Mouse (Mus musculus) heart, postnatal 0 days (tissue): ENCODE measurements around the gene Plxnb2.

ENCODE experiments used
- CTCF ChIP-seq: IDR thresholded peaks from 2 replicates; pipeline ENCODE4 v1.5.1; 2016; ENCODE audit warnings: antibody characterized with exemption, control low read depth, low read depth
- EP300 ChIP-seq: IDR thresholded peaks from 2 replicates; pipeline ENCODE4 v1.6.1; 2016; ENCODE audit warnings: antibody characterized with exemption, low read depth

GRCm38 (mm10) chr15:89148496-89149270 lies 31.9 kb downstream of the Plxnb2 start:
- no peak for TF ChIP-seq CTCF
- TF ChIP-seq EP300, result no peak
